Mouse (Mus musculus) limb, embryonic 12.5 days (tissue): ENCODE results near the gene Arl5c. TPM values are rescaled to one million over a fixed set of nuclear protein-coding genes. Genes with fewer than 3 reads are reported as not detected.

Source experiments
- ATAC-seq: fragments of 200-750 bp; cut with Nextera tagmentation; 2 replicates; pipeline ENCODE4 v1.8.0; 2017; ENCODE audit warnings: low read depth, moderate TSS enrichment; ENCODE audit not compliant: insufficient number of reproducible peaks, insufficient read depth, low FRiP score, low TSS enrichment
- H3K27ac ChIP-seq: fragments of 300-500 bp; sonication (generic); 2 replicates; pipeline ENCODE4 v1.5.1; 2016; ENCODE audit warnings: mild to moderate bottlenecking, moderate library complexity
- H3K27me3 ChIP-seq: fragments of 300-500 bp; sonication (generic); 2 replicates; pipeline ENCODE4 v1.6.1; 2016; ENCODE audit warnings: mild to moderate bottlenecking, moderate library complexity
- H3K36me3 ChIP-seq: fragments of 300-500 bp; sonication (generic); 2 replicates; pipeline ENCODE4 v1.6.1; 2016; ENCODE audit warnings: mild to moderate bottlenecking, moderate library complexity
- H3K4me1 ChIP-seq: fragments of 300-500 bp; sonication (generic); replicated peaks from 2 replicates; pipeline ENCODE4 v1.6.1; 2016
- H3K4me2 ChIP-seq: fragments of 300-500 bp; sonication (generic); 2 replicates; pipeline ENCODE4 v1.6.1; 2016; ENCODE audit warnings: mild to moderate bottlenecking, moderate library complexity
- H3K4me3 ChIP-seq: fragments of 300-500 bp; sonication (generic); replicated peaks from 2 replicates; pipeline ENCODE4 v1.5.1; 2016; ENCODE audit warnings: mild to moderate bottlenecking
- H3K9ac ChIP-seq: fragments of 300-500 bp; sonication (generic); replicated peaks from 2 replicates; pipeline ENCODE4 v1.6.1; 2016; ENCODE audit warnings: mild to moderate bottlenecking, moderate library complexity
- H3K9me3 ChIP-seq: fragments of 300-500 bp; sonication (generic); 2 replicates; pipeline ENCODE4 v1.6.1; 2016; ENCODE audit warnings: mild to moderate bottlenecking, moderate library complexity
- WGBS: fragments of 180-500 bp; shearing (Covaris S2); methylation state at CpG from one replicate; pipeline ENCODE4 v1.1.7; 2016; 5-methylcytosine and 5-hydroxymethylcytosine counted together
- polyA plus RNA-seq: library from polyadenylated mRNA; unstranded; fragments of >200 nt; fragmentation: Nextera tagmentation; extraction: Ambion mirVana; gene quantifications from 2 replicates; pipeline ENCODE4 v1.2.1, GENCODE M21; 2016

Gene Arl5c
- polyA plus RNA-seq, 1 experiment from 2014 or later, result 5.9 TPM

GRCm38 (mm10) chr11:97994539-97995100, 1.4 kb downstream of the Arl5c start:
- no peaks in the 10 kb centered on the region for H3K36me3 ChIP-seq
- peaks cover 40% of the 10 kb centered on the region for H3K27me3 ChIP-seq
- H3K4me3 ChIP-seq, result peak overlapping the region; percentile 52
- peak overlapping the region; percentile 52; the same call in 1 of the 2 replicates for H3K9ac ChIP-seq
- no peak for ATAC-seq
- H3K4me2 ChIP-seq, result peak overlapping the region; percentile 91
- H3K9me3 ChIP-seq, result no peaks in the 10 kb centered on the region
- H3K4me1 ChIP-seq, result peaks cover 26% of the 10 kb centered on the region; the same call in 1 of the 2 replicates
- no peak overlapping the region for H3K27ac ChIP-seq
- WGBS, result 6% methylated on average over 13 of the region's 13 CpGs

DNA sequence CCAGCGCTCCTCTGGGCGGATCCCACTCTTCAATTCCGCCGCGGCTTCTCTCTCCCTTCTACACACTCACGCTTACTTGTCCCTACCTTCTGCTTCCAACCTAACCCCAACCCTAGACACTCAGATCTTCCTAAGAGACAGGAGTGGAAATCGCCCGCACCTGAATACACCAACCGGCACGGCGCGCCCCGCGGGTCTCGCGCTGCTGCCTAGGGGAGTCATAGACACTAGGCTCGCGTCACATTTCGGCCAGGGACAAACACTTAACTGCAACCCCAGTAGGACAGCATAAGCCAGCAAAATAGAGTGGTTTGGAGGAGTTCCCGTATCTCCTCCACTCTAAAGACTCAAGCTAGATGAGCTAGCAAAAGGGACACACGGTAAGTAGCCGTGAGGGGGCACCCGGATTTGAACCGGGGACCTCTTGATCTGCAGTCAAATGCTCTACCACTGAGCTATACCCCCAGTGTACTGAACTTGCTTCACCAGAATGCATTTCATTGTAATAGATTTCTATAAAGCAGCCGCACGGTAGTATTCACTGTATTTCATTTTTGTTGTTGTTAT, 7.4 kb downstream of the Arl5c start:
- H3K27me3 ChIP-seq, result peaks cover 45% of the 10 kb centered on the region
- peak; percentile 60 for ATAC-seq
- H3K4me2 ChIP-seq, result peak overlapping the region; percentile 88
- H3K9me3 ChIP-seq, result no peaks in the 10 kb centered on the region
- H3K4me1 ChIP-seq, result peaks cover 19% of the 10 kb centered on the region; the same call in 1 of the 2 replicates
- H3K9ac ChIP-seq, result peak overlapping the region; percentile 76
- under 1% methylated on average over 26 of the region's 26 CpGs for WGBS
- peak overlapping the region; percentile 90 for H3K4me3 ChIP-seq
- H3K27ac ChIP-seq, result peak overlapping the region; percentile 83
- H3K36me3 ChIP-seq, result no peaks in the 10 kb centered on the region

GRCm38 (mm10) chr11:97987551-97988526, 8.1 kb downstream of the Arl5c start:
- Histone ChIP-seq H3K27ac (peak overlapping the region; percentile 83), H3K4me3 (peak overlapping the region; percentile 90), H3K36me3 (no peaks in the 10 kb centered on the region), H3K9me3 (no peaks in the 10 kb centered on the region), H3K9ac (peak overlapping the region; percentile 76), H3K27me3 (peaks cover 51% of the 10 kb centered on the region), H3K4me1 (peaks cover 19% of the 10 kb centered on the region; the same call in 1 of the 2 replicates), H3K4me2 (peak overlapping the region; percentile 88)
- peak; percentile 69 for ATAC-seq
- WGBS, result under 1% methylated on average over 42 of the region's 42 CpGs

GRCm38 (mm10) chr11:97986738-97987465, 9.1 kb downstream of the Arl5c start:
- Histone ChIP-seq H3K4me3 (peak overlapping the region; percentile 90), H3K4me1 (peaks cover 19% of the 10 kb centered on the region; the same call in 1 of the 2 replicates), H3K9me3 (no peaks in the 10 kb centered on the region), H3K27me3 (peaks cover 53% of the 10 kb centered on the region), H3K9ac (peak overlapping the region; percentile 65), H3K4me2 (peak overlapping the region; percentile 88), H3K27ac (no peak overlapping the region), H3K36me3 (no peaks in the 10 kb centered on the region)
- 28% methylated on average over 13 of the region's 17 CpGs for whole genome bisulfite sequencing
- ATAC-seq, result no peak

- peak within 1 kb of the TSS; percentile 90 for H3K4me3 ChIP-seq
- no peaks in the 10 kb centered on the region for H3K9me3 ChIP-seq
- H3K4me1 ChIP-seq, result peaks cover 23% of the 10 kb centered on the region
- no peak for ATAC-seq
- peaks cover 53% of the 10 kb centered on the region for H3K27me3 ChIP-seq
- 2% methylated on average over 72 of the region's 74 CpGs for WGBS
- H3K4me2 ChIP-seq, result peak within 1 kb of the TSS; percentile 88
- no peaks in the 10 kb centered on the region for H3K36me3 ChIP-seq
- peak within 1 kb of the TSS; percentile 65 for H3K9ac ChIP-seq
- H3K27ac ChIP-seq, result no peak within 1 kb of the TSS
These were observed 10.0 kb downstream of the Arl5c start, which contains the start of gene Plxdc1 for GRCm38 (mm10) chr11:97985727-97986677. Gene Plxdc1, minus strand, starts transcription at chr11:97986444.

DNA sequence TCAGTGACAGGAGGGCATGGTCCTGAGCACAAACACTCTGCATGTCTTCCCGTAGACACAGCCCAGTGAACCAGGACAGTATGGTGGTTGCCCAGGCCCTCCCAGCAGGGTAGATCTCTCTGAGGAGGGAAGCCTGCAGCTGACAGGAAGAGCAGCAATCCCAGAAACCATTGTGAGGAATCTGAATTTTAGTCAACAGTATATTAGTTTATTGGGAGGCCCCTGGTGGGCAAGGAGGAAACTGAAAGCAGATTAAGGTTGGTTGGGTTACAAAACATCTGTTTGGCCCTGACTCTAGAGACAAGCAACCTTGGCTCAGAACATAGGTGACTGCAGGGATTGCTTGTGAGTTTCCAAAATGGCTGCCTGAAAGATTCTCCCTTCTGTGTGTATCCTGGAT, 12.0 kb downstream of the Arl5c start:
- Histone ChIP-seq H3K4me3 (no peak overlapping the region), H3K27me3 (peaks cover 45% of the 10 kb centered on the region), H3K36me3 (no peaks in the 10 kb centered on the region), H3K4me1 (peaks cover 24% of the 10 kb centered on the region), H3K9me3 (no peaks in the 10 kb centered on the region), H3K4me2 (no peak overlapping the region), H3K9ac (no peak overlapping the region), H3K27ac (no peak overlapping the region)
- ATAC-seq, result no peak
- WGBS, result 88% methylated on average over 1 of the region's 1 CpGs

DNA sequence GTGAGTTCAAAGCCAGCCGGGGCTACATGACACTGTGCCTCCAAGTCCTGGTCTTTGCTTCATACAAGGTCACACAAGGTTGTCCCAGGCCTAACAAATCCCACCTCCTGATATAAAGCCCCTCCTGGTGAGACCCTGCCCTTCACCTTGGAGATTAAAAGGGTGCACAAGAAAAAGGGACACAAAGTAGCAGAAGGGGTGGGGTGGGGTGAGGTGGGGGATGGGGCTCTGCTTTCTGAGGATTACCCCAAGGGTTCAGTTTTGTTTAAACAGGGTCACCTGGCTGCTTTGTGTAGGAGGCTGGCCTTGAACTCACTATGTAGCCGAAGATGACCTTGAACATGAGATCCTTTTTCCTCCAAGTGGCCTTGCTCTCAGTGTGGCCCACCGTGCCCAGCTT, 12.5 kb downstream of the Arl5c start:
- Histone ChIP-seq H3K4me1 (peaks cover 24% of the 10 kb centered on the region), H3K36me3 (no peaks in the 10 kb centered on the region), H3K27ac (no peak overlapping the region), H3K4me3 (no peak overlapping the region), H3K9me3 (no peaks in the 10 kb centered on the region), H3K9ac (no peak overlapping the region), H3K27me3 (peaks cover 45% of the 10 kb centered on the region), H3K4me2 (no peak overlapping the region)
- 85% methylated on average over 3 of the region's 3 CpGs for WGBS
- no peak for ATAC-seq

- no peak for ATAC-seq
- peaks cover 45% of the 10 kb centered on the region for H3K27me3 ChIP-seq
- peaks cover 24% of the 10 kb centered on the region for H3K4me1 ChIP-seq
- no peak overlapping the region for H3K4me3 ChIP-seq
- H3K36me3 ChIP-seq, result no peaks in the 10 kb centered on the region
- no peaks in the 10 kb centered on the region for H3K9me3 ChIP-seq
- no peak overlapping the region for H3K4me2 ChIP-seq
- 86% methylated on average over 9 of the region's 9 CpGs for WGBS
- H3K27ac ChIP-seq, result no peak overlapping the region
- no peak overlapping the region for H3K9ac ChIP-seq
These were observed 13.3 kb downstream of the Arl5c start for GRCm38 (mm10) chr11:97982721-97983120.

GRCm38 (mm10) chr11:97980531-97980966, 15.4 kb downstream of the Arl5c start:
- no peak for ATAC-seq
- Histone ChIP-seq H3K27me3 (peaks cover 30% of the 10 kb centered on the region), H3K36me3 (no peaks in the 10 kb centered on the region), H3K9me3 (no peaks in the 10 kb centered on the region), H3K4me2 (no peak overlapping the region), H3K9ac (no peak overlapping the region), H3K4me3 (no peak overlapping the region), H3K4me1 (peaks cover 15% of the 10 kb centered on the region), H3K27ac (peak overlapping the region; percentile 14; the same call in 1 of the 2 replicates)
- WGBS, result 9% methylated on average over 9 of the region's 9 CpGs
